Mouse (Mus musculus) cortical plate, adult 2 months (tissue): ENCODE measurements around the gene Hoxa2. TPM values are rescaled to one million over a fixed set of nuclear protein-coding genes. Genes with fewer than 3 reads are reported as not detected.

Experiments
- H3K27ac ChIP-seq: fragments of 200-500 bp; 2 replicates; pipeline ENCODE4 v1.5.1; 2012; ENCODE audit warnings: low read length, control low read depth, inconsistent platforms; ENCODE audit not compliant: insufficient read depth
- H3K4me1 ChIP-seq: fragments of 200-500 bp; 2 replicates; pipeline ENCODE4 v1.6.1; 2011; ENCODE audit warnings: low read length; ENCODE audit not compliant: control insufficient read depth, insufficient read depth
- H3K4me3 ChIP-seq: fragments of 200-500 bp; 2 replicates; pipeline ENCODE4 v1.5.1; 2011; ENCODE audit warnings: mild to moderate bottlenecking, low read length, control low read depth; ENCODE audit not compliant: insufficient read depth
- CTCF ChIP-seq: fragments of 200-500 bp; IDR thresholded peaks from 2 replicates; pipeline ENCODE4 v1.5.1; 2011; ENCODE audit warnings: mild to moderate bottlenecking, control low read depth, low read length; ENCODE audit not compliant: insufficient read depth; ENCODE audit errors: extremely low read depth
- POLR2A ChIP-seq: fragments of 200-500 bp; IDR thresholded peaks from 2 replicates; pipeline ENCODE4 v1.6.1; 2011; ENCODE audit warnings: mild to moderate bottlenecking, low read length, control low read depth; ENCODE audit not compliant: insufficient read depth; ENCODE audit errors: extremely low read depth
- polyA plus RNA-seq: library from polyadenylated mRNA; depleted of rRNA; stranded (reverse); fragments of >200 nt; gene quantifications from 2 replicates; pipeline ENCODE4 v1.2.3, GENCODE M21; 2012

The Hoxa2 gene
- polyA plus RNA-seq, 1 experiment, result not detected

DNA sequence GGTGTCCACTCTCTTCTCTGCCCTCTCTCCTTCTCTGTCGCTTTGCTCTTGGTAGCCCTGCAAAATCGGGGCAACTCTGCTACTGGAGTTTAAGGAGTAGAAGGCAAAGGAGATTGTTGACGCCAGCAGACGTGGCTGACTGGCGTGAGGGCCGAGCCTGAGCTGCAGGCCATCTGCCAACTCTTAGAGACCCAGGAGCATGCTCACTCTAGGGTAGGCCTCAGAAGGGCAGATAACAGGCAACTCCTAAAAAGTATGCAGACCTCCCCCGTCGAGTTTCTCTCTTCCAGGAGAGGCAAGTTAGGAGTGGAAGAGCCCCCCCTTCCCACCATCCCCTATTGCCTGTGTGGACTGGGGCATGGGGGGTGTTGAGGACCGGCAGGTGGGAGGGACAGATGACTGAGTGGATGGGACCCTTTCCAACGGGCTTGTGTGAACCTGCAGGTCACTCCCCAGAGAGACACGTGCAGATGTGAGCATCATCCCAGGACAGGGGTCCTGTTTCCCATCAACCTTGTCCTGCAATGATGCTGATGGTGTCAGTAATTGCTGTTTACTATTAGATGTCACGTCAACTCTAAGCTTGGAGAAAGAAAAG lies 5.4 kb downstream of the Hoxa2 start:
- Histone ChIP-seq H3K4me1 (no peaks in the 10 kb centered on the region), H3K27ac (no peak overlapping the region), H3K4me3 (no peak overlapping the region)
- TF ChIP-seq POLR2A (no peak), CTCF (no peak)

DNA sequence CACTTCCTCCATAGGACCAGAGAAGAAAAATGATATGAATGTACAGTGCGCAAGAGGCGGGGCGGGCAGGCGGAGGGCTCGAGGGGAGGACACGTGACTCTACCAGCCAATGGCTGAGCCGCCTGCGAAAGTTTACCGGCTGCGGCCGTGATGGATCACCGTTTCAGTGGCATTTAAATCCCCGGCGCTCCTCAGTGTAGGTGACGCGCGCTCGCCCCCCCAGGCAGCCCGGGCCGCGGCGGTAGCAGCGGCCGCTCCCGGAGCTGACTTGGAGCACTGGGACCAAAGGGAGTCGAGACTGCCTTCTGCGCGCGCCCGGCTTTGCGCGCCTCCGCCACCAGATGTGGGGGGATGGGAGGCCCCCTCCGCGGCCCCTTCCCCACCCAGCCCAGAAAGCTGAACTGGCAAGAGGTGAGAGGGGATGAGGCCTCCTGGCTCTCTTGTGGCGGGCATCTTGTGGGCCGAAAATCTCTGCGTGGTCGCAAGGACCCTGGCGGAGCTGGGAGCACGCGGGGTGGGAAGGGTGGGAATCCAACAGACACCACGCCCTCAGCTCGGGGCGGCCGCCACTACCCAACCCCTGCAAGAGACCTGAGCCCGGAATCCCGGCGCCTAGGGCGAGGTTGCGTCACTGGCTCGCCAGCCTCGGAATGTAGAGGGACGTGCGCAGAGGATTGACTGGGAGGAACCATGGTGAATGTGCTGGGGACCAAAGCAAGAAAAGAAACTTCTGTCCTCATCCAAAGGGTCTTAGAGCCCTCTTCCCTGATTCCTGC lies 6.2 kb downstream of the Hoxa2 start, which contains the start of gene Hoxa1:
Gene Hoxa1 (minus strand): TSS at position 42 of the 776 bp plus-strand sequence.
- Histone ChIP-seq H3K4me3 (no peak within 1 kb of the TSS), H3K27ac (no peak within 1 kb of the TSS), H3K4me1 (no peaks in the 10 kb centered on the region)
- no peak for TF ChIP-seq POLR2A
- TF ChIP-seq CTCF, result no peak

DNA sequence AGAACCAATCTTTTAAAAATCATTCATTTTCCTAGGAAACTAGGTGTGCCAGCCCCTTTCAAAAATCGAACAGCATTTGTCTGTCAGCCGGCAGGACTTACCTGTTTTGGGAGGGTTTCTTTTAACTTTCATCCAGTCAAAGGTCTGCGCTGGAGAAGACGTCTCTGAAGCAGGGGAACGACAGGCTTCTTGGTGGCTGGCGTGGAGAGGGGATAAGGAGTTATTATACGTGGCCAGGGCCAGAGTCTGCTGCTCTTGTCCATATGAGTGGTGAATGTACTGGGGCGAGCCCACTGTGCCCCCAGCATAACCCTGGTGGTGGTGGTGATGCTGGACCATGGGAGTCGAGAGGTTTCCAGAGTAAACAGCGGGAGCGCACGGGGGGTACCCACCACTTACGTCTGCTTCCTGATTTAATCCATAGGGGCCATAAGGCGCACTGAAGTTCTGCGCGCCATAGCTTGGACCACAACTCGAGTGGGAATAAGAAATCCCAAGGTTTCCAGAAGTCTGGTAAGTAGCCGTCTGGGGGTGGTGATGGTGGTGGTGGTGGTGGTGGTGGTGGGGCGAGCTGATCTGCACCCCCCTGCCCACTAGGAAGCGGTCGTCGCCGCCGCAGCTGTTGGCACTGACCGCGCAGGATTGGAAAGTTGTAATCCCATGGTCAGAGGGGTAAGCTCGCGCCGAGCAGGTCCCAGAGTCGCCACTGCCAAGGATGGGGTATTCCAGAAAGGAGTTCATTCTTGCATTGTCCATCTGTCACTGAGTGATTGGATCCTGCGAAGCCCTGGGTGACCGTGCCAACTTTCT lies 7.0 kb downstream of the Hoxa2 start:
- no peaks in the 10 kb centered on the region for H3K4me1 ChIP-seq
- no peak overlapping the region for H3K4me3 ChIP-seq
- H3K27ac ChIP-seq, result no peak overlapping the region
- TF ChIP-seq CTCF (no peak), POLR2A (no peak)

DNA sequence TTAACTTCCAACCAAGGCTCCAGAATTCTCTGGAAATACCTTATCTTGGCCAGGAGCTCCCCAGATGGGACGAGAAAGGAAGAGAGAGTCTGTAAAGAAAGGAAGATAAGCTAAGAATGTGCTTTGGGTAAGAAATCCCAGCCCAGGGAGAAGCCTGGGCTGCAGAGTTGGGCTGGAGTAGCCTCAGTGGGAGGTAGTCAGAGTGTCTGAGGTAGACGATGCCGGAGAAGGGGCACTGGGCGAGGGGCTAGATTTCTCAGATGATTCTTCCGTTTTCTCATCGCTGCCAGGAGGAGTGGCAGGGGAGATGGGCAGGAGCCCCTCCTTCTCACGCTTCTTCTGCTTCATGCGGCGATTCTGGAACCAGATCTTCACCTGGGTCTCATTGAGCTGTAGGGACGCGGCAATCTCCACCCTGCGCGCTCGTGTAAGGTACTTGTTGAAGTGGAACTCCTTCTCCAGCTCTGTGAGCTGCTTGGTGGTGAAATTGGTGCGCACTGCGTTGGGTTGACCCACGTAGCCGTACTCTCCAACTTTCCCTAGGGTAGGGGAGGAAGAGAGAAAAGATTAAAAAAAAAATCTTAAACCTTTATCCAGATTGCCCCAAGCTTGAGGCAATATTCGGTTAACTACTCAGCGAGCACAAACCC lies 8.0 kb downstream of the Hoxa2 start:
- H3K4me1 ChIP-seq, result no peaks in the 10 kb centered on the region
- H3K4me3 ChIP-seq, result no peak overlapping the region
- H3K27ac ChIP-seq, result no peak overlapping the region
- TF ChIP-seq POLR2A (no peak), CTCF (no peak)

DNA sequence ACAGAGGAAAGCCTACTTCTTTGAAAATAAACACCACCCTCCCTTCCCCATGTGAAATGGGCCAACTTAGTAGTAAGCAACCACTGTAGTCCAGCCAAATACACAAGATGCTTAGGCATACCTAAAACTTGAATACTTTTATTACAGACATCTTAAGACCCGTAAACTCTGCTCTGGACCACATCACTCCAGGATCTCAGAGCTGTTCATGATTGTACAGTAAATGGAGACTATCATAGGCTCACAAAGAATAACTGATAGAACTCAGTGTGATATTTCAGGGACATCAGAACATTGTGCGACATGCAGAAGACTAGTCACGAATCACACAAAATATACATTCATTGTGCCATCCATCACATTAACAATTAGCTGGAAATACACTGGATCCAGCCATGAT lies 9.2 kb downstream of the Hoxa2 start:
- Histone ChIP-seq H3K27ac (no peak overlapping the region), H3K4me1 (no peaks in the 10 kb centered on the region), H3K4me3 (no peak overlapping the region)
- TF ChIP-seq CTCF (no peak), POLR2A (no peak)

DNA sequence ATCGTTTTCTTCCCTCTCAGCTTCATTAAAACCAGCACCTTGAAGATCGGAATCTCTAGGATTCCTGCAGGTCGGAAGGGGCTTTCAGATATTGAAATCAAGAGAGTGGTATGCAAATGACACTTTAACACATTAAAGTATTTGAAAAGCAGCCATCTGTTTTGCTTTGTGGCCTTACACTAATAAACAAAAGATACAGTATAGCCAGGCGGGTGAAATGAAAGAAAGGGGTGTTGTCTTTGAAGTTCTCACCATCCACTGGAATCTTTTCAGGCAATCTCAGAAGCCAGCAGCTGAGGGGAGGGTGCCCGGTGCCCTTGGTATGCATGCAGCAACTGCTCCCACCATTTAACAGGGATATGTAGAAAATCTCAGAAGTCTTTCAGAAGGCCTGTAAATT lies 10.6 kb downstream of the Hoxa2 start:
- TF ChIP-seq CTCF (no peak), POLR2A (no peak)
- Histone ChIP-seq H3K4me3 (no peak overlapping the region), H3K4me1 (no peaks in the 10 kb centered on the region), H3K27ac (no peak overlapping the region)

DNA sequence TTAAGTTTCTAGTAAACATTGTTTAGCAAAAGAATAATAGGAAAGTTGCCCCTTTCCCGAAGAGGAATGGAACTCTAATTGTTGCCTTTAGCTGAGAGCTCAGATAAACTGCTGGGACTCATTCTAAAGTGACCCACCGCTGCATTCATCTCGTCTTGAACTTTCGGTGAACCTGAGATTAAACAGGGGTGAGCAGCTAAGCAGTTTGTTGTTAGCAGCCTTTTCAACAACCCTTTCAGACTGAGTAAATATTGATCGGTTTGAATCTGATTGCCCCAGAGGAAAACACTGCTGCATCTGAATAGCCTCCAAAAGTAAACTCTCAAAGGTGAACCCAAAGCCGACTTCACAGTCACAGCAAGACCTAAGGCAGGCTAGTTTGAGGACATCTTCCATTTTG lies 11.4 kb downstream of the Hoxa2 start:
- no peak overlapping the region for H3K27ac ChIP-seq
- TF ChIP-seq CTCF (no peak), POLR2A (no peak)
- no peaks in the 10 kb centered on the region for H3K4me1 ChIP-seq
- no peak overlapping the region for H3K4me3 ChIP-seq

DNA sequence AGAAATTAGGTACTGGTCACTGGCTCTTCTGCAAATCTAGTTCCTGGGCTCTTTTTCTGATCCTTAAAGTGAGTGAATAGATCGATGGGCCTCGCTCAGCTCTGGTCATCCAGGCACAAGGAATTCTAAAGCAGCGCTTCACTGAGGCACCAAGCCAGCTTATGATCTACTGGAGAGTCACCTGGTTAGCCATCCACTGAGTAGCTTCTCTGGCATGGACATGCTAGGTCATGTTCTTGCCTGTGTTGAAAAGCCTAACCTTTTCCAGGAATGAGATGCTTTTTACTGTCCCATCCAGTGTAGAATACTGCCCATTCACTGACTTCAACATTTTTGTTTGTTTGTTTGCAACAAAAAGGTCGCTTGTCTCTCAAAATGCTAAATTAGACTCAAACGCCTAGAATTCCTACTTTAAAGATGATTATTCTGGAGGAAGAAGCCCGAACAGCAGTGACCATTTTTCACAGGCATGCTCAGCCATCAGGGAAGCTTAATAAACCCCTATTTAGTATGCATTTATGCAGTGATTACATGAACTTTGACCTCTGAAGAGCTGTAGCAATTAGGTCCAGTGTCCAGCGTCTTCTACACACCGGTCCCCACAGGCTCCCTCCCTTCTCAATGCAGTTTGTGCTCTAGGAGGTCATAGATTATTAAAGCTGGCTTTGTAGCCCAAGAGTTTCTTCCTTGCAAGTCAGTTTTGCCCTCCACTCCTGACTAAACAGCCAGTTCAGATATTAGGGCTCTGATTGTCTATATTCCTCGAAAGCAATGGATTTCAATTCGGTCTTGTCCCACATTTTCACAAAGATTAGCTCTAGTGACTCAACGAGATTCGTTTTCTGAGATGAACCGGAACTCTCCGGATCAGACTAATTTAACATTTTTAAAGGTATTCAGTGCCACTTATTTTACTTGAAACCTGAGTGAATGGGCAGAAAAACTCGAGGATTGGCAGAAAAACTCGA lies 12.1 kb downstream of the Hoxa2 start:
- H3K4me1 ChIP-seq, result no peaks in the 10 kb centered on the region
- TF ChIP-seq CTCF (no peak), POLR2A (no peak)
- H3K4me3 ChIP-seq, result no peak overlapping the region
- no peak overlapping the region for H3K27ac ChIP-seq
